Mouse (Mus musculus) hematopoietic multipotent progenitor cell, adult 10-12 weeks (in vitro differentiated cells): ENCODE results near the gene Coro1a. TPM values are rescaled to one million over a fixed set of nuclear protein-coding genes. Genes with fewer than 3 reads are reported as not detected.

Source experiments
- polyA plus RNA-seq: library from polyadenylated mRNA; stranded (reverse); fragments of >175 nt; gene quantifications from 2 replicates; pipeline ENCODE4 v1.2.3, GENCODE M21; 2012; ENCODE audit warnings: low replicate concordance

Gene Coro1a
- 2,019 and 2,208 TPM in 2 replicates for polyA plus RNA-seq

DNA sequence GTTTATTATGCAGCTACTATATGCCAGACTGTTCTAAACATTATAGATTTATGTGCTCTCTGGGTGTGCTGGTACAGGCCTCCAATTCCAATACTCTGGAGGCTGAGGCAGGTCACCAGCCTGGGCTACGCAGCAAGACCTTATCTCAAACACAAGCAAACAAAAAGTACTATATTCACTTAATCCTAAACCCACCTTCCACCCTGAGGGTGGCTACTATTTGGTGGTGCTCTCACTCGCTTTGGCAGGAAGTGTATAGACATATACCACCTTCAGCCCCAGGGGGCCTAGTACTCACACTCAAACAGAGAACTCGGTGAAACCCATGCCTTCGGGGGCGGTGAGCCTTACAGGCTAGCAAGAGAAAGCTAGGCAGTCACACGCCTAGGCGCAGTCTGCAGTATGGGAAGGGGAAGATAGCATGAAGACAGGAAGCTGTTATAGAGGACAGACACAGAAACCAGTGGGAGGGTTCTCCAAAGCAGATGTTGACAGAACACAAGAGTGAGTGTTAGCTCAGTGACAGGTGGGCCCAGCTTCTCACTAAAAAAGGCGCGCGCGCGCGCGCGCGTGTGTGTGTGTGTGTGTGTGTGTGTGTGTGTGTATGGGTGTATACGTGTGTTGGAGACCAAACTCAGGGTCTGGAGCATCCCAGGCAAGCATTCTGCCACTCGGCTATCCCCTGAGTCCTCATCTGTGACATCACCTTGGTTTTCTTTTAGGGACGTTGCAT, at the start of gene Coro1a:
Gene Coro1a (minus strand): TSS at position 346 of the 733 bp plus-strand sequence.

DNA sequence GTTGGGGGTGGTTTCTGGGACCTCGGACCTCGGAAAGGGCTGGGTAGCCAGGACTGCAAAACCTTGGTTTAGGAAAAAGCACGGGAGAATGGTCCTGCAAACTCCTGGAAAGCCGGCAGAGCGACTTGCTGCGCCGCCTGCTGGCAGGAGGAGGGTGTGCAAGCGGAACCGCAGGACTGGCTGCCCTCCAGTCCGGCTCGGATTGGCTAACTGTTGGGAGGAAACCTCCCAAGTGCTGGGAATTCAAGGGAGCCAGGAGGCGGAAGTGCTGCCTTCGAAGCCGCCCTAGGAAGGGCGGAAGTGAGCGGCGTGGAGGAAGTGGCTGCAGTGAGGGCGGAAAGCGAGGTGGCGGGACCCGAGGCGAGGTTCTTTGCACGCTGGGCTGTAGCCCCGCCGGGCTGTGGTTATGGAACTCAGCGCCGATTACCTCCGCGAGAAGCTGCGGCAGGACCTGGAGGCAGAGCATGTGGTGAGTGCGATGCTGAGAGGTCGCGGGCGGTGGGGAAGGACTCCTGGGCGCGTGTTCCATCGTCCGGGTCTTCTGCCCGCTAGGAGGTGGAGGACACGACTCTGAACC, 11.9 kb downstream of the Coro1a start, which contains the start of gene Slx1b:
Gene Slx1b (minus strand): TSS at position 154 of the 577 bp plus-strand sequence.

DNA sequence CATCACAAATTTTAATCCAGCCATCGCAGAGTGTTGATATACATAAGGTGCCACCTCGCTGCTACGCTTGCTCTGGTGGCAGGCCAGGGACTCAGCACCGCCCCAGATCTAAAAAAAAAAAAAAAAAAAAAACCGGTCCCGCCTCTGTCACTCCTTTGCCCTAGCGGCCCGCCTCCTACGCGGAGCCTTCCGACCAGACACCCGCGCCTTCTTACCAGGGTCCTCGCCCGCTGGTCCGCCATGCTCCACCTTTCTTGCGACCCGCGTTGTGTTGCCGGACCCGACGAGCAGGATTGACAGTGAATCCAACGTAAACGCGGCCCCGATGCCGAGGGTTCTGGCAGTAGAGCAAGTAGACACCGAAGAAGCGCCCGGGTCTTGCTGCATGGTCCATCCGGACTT, 12.4 kb downstream of the Coro1a start, which contains the start of gene Bola2:
Gene Bola2 (plus strand): TSS at position 192 of the 402 bp plus-strand sequence.

DNA sequence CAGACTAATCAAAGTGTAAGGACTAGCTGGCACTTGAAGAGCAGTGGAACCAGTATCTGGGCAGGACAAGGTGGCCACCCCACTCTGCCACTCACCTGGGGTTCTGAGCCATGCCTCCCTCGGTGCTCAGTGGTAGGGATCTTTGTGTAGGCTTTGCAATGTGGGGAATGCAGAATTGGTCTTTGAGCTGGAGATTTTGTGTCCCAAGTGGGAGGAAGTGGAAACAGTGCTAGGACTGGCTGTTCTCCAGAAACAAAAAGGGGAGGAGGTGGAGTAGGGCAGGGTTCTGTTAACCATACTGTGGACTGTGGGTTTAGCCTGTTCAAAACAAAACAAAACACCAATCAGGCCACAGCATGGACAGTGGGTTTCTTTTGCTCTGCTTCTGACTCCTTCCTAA, 31.4 kb downstream of the Coro1a start, which contains the start of gene Sult1a1:
Gene Sult1a1 (minus strand): TSS at position 226 of the 400 bp plus-strand sequence.

Other genes starting within 250 kb of the Coro1a start
- gene Atp2a1, start 244.7 kb downstream of the Coro1a start, polyA plus RNA-seq: 0.20 and 0.94 TPM in 2 replicates
- 95.0 and 124 TPM in 2 replicates for gene Sh2b1, start 232.4 kb downstream of the Coro1a start, polyA plus RNA-seq
- 18.1 and 40.0 TPM in 2 replicates for gene Tufm, start 220.4 kb downstream of the Coro1a start, polyA plus RNA-seq
- gene Atxn2l, start 204.3 kb downstream of the Coro1a start, polyA plus RNA-seq: 600 and 1,323 TPM in 2 replicates
- 43.4 and 50.0 TPM in 2 replicates for gene Eif3c, start 141.4 kb downstream of the Coro1a start, polyA plus RNA-seq
- 69.9 and 145 TPM in 2 replicates for gene Apobr, start 122.8 kb downstream of the Coro1a start, polyA plus RNA-seq
- 26.8 and 44.7 TPM in 2 replicates for gene Cln3, start 122.0 kb downstream of the Coro1a start, polyA plus RNA-seq
- 1.3 TPM in 2 replicates for gene Il27, start 112.8 kb downstream of the Coro1a start, polyA plus RNA-seq
- gene Nupr1, start 76.9 kb downstream of the Coro1a start, polyA plus RNA-seq: 4.9 and 6.8 TPM in 2 replicates
- gene Sgf29, start 58.5 kb downstream of the Coro1a start, polyA plus RNA-seq: 27.1 and 73.0 TPM in 2 replicates
- gene Sult1a1, start 31.4 kb downstream of the Coro1a start, polyA plus RNA-seq: 0.25 and 2.0 TPM in 2 replicates
- 85.0 and 156 TPM in 2 replicates for gene Bola2, start 12.4 kb downstream of the Coro1a start, polyA plus RNA-seq
- gene Slx1b, start 12.0 kb downstream of the Coro1a start, polyA plus RNA-seq: 3.1 and 7.3 TPM in 2 replicates
- gene Mapk3, start 51.8 kb upstream of the Coro1a start, polyA plus RNA-seq: 116 and 131 TPM in 2 replicates
- 2.9 and 4.6 TPM in 2 replicates for gene Gdpd3, start 58.5 kb upstream of the Coro1a start, polyA plus RNA-seq
- gene Ypel3, start 69.2 kb upstream of the Coro1a start, polyA plus RNA-seq: 614 and 1,558 TPM in 2 replicates
- gene Tbx6, start 73.7 kb upstream of the Coro1a start, polyA plus RNA-seq: 20.6 and 32.8 TPM in 2 replicates
- gene Ppp4c, start 84.7 kb upstream of the Coro1a start, polyA plus RNA-seq: 144 and 186 TPM in 2 replicates
- gene Fam57b, start 89.9 kb upstream of the Coro1a start, polyA plus RNA-seq: 0.18 TPM in 1 of 2 replicates, not detected in the other
- not detected in 2 replicates for gene 4930451I11Rik, start 123.9 kb upstream of the Coro1a start, polyA plus RNA-seq
- not detected in 2 replicates for gene Doc2a, start 139.6 kb upstream of the Coro1a start, polyA plus RNA-seq
- 46.3 and 48.6 TPM in 2 replicates for gene Hirip3, start 154.2 kb upstream of the Coro1a start, polyA plus RNA-seq
- 411 and 521 TPM in 2 replicates for gene Ino80e, start 154.6 kb upstream of the Coro1a start, polyA plus RNA-seq
- 190 and 438 TPM in 2 replicates for gene Taok2, start 176.9 kb upstream of the Coro1a start, polyA plus RNA-seq
- gene Tmem219, start 215.1 kb upstream of the Coro1a start, polyA plus RNA-seq: 94.2 and 130 TPM in 2 replicates
- 30.5 and 84.4 TPM in 2 replicates for gene Kctd13, start 221.1 kb upstream of the Coro1a start, polyA plus RNA-seq
- not detected in 2 replicates for gene Asphd1, start 241.8 kb upstream of the Coro1a start, polyA plus RNA-seq
- 2.3 and 3.7 TPM in 2 replicates for gene Sez6l2, start 242.8 kb upstream of the Coro1a start, polyA plus RNA-seq